Mouse (Mus musculus) hindbrain, postnatal 0 days (tissue): ENCODE data around the gene Plekhs1. TPM values are rescaled to one million over a fixed set of nuclear protein-coding genes. Genes with fewer than 3 reads are reported as not detected.

Experiments used
- ATAC-seq: fragments of 200-750 bp; cut with Nextera tagmentation; 2 replicates; pipeline ENCODE4 v1.8.0; 2017; ENCODE audit warnings: mild to moderate bottlenecking, moderate TSS enrichment, moderate library complexity
- DNase-seq: peaks from one replicate; pipeline ENCODE4 v3.0.0-alpha.2; 2015; ENCODE audit warnings: low spot score
- H3K27ac ChIP-seq: fragments of 300-500 bp; sonication (generic); 2 replicates; pipeline ENCODE4 v1.5.1; 2014; ENCODE audit warnings: mild to moderate bottlenecking
- H3K27me3 ChIP-seq: fragments of 300-500 bp; sonication (generic); 2 replicates; pipeline ENCODE4 v1.6.1; 2014; ENCODE audit warnings: low read length, mixed read lengths; ENCODE audit not compliant: insufficient read depth
- H3K36me3 ChIP-seq: fragments of 300-500 bp; sonication (generic); 2 replicates; pipeline ENCODE4 v1.6.1; 2014; ENCODE audit warnings: low read length, mixed read lengths; ENCODE audit not compliant: insufficient read depth
- H3K4me1 ChIP-seq: fragments of 300-500 bp; sonication (generic); 2 replicates; pipeline ENCODE4 v1.6.1; 2014; ENCODE audit warnings: antibody characterized with exemption, low read length, mixed read lengths; ENCODE audit not compliant: insufficient read depth
- H3K4me2 ChIP-seq: fragments of 300-500 bp; sonication (generic); 2 replicates; pipeline ENCODE4 v1.6.1; 2014; ENCODE audit warnings: low read depth, mild to moderate bottlenecking, low read length, moderate library complexity, mixed read lengths
- H3K4me3 ChIP-seq: fragments of 300-500 bp; sonication (generic); 2 replicates; pipeline ENCODE4 v1.5.1; 2014; ENCODE audit warnings: low read length
- H3K9ac ChIP-seq: fragments of 300-500 bp; sonication (generic); replicated peaks from 2 replicates; pipeline ENCODE4 v1.6.1; 2014; ENCODE audit warnings: mild to moderate bottlenecking, low read length, moderate library complexity, mixed read lengths
- H3K9me3 ChIP-seq: fragments of 300-500 bp; sonication (generic); 2 replicates; pipeline ENCODE4 v1.6.1; 2016; ENCODE audit warnings: low read length, mixed read lengths
- CTCF ChIP-seq: IDR thresholded peaks from 2 replicates; pipeline ENCODE4 v1.5.1; 2016; ENCODE audit warnings: antibody characterized with exemption, control low read depth, low read depth
- WGBS: fragments of 180-500 bp; shearing (Covaris S2); extraction: QIAGEN DNeasy Blood & Tissue Kit; methylation state at CpG from one replicate; pipeline ENCODE4 v1.1.7; 2014; 5-methylcytosine and 5-hydroxymethylcytosine counted together
- polyA plus RNA-seq: library from polyadenylated mRNA; unstranded; fragments of >200 nt; fragmentation: Nextera tagmentation; extraction: Ambion mirVana; gene quantifications from 2 replicates; pipeline ENCODE4 v1.2.1, GENCODE M21; 2015
- total RNA-seq: library from RNA; depleted of rRNA; stranded (reverse); fragments of >200 nt; gene quantifications from 2 replicates; pipeline ENCODE4 v1.2.3, GENCODE M21; 2014; rRNA removed

Gene Plekhs1
- total and polyA plus RNA-seq, 2 experiments from 2014 or later = 0.24 TPM; not detected in 1

DNA sequence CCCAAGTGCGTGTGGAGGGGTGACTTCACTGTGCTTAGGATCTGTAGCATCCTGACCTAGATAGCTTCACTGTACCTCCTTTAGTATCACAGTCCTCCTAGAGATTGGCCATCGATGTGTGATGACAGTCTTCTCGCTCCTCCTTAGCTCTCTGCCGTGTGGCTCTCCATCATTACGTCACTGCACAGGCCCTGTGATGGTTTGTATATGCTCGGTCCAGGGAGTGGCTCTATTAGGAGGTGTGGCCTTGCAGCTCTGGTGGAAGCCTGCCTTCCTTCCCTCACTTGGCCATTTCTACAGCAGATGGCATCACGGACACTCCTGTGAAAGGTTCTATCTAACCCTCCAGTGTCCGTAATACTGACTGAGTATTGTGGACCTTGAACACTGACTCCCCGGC lies 74.3 kb downstream of the Plekhs1 start:
- no peak overlapping the region for H3K27ac ChIP-seq
- no peak overlapping the region for H3K9ac ChIP-seq
- DNase-seq = no peak
- no peak for TF ChIP-seq CTCF
- 92% methylated on average over 9 of the region's 9 CpGs for WGBS
- H3K4me2 ChIP-seq = no peak overlapping the region
- no peaks in the 10 kb centered on the region for H3K9me3 ChIP-seq
- no peaks in the 10 kb centered on the region for H3K4me1 ChIP-seq
- no peak overlapping the region for H3K4me3 ChIP-seq
- no peaks in the 10 kb centered on the region for H3K36me3 ChIP-seq
- ATAC-seq = no peak
- H3K27me3 ChIP-seq = no peaks in the 10 kb centered on the region

Other genes starting within 250 kb of the Plekhs1 start
- not detected in 2 replicates for gene Habp2, start 174.5 kb upstream of the Plekhs1 start, total RNA-seq
- not detected in 2 replicates for gene Habp2, start 174.5 kb upstream of the Plekhs1 start, polyA plus RNA-seq
- 0.37 and 0.68 TPM in 2 replicates for gene Nrap, start 71.6 kb upstream of the Plekhs1 start, total RNA-seq
- gene Nrap, start 71.6 kb upstream of the Plekhs1 start, polyA plus RNA-seq = 0.30 and 0.37 TPM in 2 replicates
- gene Casp7, start 64.5 kb upstream of the Plekhs1 start, total RNA-seq = 17.6 and 22.4 TPM in 2 replicates
- 28.1 and 28.5 TPM in 2 replicates for gene Casp7, start 64.5 kb upstream of the Plekhs1 start, polyA plus RNA-seq
- 6.0 and 6.6 TPM in 2 replicates for gene Dclre1a, start 86.6 kb downstream of the Plekhs1 start, total RNA-seq
- 11.6 and 12.1 TPM in 2 replicates for gene Dclre1a, start 86.6 kb downstream of the Plekhs1 start, polyA plus RNA-seq
- 11.5 and 11.7 TPM in 2 replicates for gene Nhlrc2, start 86.6 kb downstream of the Plekhs1 start, total RNA-seq
- 7.7 and 7.9 TPM in 2 replicates for gene Nhlrc2, start 86.6 kb downstream of the Plekhs1 start, polyA plus RNA-seq